Mouse (Mus musculus) heart, embryonic 13.5 days (tissue): ENCODE data around the gene Theg. TPM values are rescaled to one million over a fixed set of nuclear protein-coding genes. Genes with fewer than 3 reads are reported as not detected.

Experiments used
- ATAC-seq: fragments of 200-750 bp; cut with Nextera tagmentation; 2 replicates; pipeline ENCODE4 v1.8.0; 2017; ENCODE audit warnings: moderate TSS enrichment; ENCODE audit not compliant: insufficient number of reproducible peaks, low FRiP score, low TSS enrichment; ENCODE audit errors: extremely low read depth
- H3K27ac ChIP-seq: fragments of 300-500 bp; sonication (generic); replicated peaks from 2 replicates; pipeline ENCODE4 v1.5.1; 2015; ENCODE audit warnings: moderate library complexity, mild to moderate bottlenecking, inconsistent platforms
- H3K27me3 ChIP-seq: fragments of 300-500 bp; sonication (generic); replicated peaks from 2 replicates; pipeline ENCODE4 v1.6.1; 2015; ENCODE audit warnings: mild to moderate bottlenecking, inconsistent platforms
- H3K36me3 ChIP-seq: fragments of 300-500 bp; sonication (generic); 2 replicates; pipeline ENCODE4 v1.6.1; 2015; ENCODE audit warnings: mild to moderate bottlenecking, inconsistent platforms
- H3K4me1 ChIP-seq: fragments of 300-500 bp; sonication (generic); 2 replicates; pipeline ENCODE4 v1.6.1; 2015; ENCODE audit warnings: inconsistent platforms
- H3K4me2 ChIP-seq: fragments of 300-500 bp; sonication (generic); 2 replicates; pipeline ENCODE4 v1.6.1; 2015; ENCODE audit warnings: inconsistent platforms, mild to moderate bottlenecking, moderate library complexity
- H3K4me3 ChIP-seq: fragments of 300-500 bp; sonication (generic); 2 replicates; pipeline ENCODE4 v1.5.1; 2015; ENCODE audit warnings: moderate library complexity, mild to moderate bottlenecking, inconsistent platforms
- H3K9ac ChIP-seq: fragments of 300-500 bp; sonication (generic); 2 replicates; pipeline ENCODE4 v1.6.1; 2015; ENCODE audit warnings: inconsistent platforms, mild to moderate bottlenecking, moderate library complexity
- H3K9me3 ChIP-seq: fragments of 300-500 bp; sonication (generic); 2 replicates; pipeline ENCODE4 v1.6.1; 2016; ENCODE audit warnings: inconsistent platforms
- WGBS: fragments of 180-500 bp; shearing (Covaris S2); methylation state at CpG from one replicate; pipeline ENCODE4 v1.1.7; 2015; ENCODE audit warnings: mixed read lengths; 5-methylcytosine and 5-hydroxymethylcytosine counted together
- polyA plus RNA-seq: library from polyadenylated mRNA; unstranded; fragments of >200 nt; fragmentation: Nextera tagmentation; extraction: Ambion mirVana; gene quantifications from 2 replicates; pipeline ENCODE4 v1.2.1, GENCODE M21; 2015

Theg gene
- polyA plus RNA-seq, 1 experiment from 2014 or later = not detected

DNA sequence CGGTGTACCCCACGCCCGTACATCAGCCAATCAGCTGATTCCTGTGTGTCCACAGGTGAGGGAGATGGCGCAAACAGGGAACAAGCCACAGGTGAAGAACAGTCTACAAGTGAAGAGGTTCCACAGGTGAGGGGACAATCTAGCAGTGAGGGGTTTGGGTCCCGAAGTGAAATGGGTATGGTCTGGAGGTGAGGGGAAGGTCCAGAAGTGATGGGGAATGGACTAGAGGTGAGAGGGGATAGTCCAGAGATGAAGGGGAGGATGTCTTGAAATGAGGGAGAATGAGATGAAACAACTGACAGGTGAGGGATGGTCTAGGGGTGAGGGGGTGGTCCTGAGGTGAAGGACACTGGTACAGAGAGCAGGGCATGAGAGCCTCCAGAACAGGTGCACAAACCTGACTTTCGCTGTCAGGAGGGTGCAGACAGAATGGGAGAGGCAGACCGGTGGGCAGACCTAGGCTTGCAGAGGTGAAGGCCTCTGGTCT is 31.9 kb downstream of the Theg start:
- peak overlapping the region; percentile 98 for H3K9ac ChIP-seq
- peaks cover 8% of the 10 kb centered on the region for H3K36me3 ChIP-seq
- H3K9me3 ChIP-seq = no peaks in the 10 kb centered on the region
- ATAC-seq = no peak; the same call in 1 of the 2 replicates
- peak overlapping the region; percentile 94 for H3K4me3 ChIP-seq
- no peak overlapping the region for H3K27ac ChIP-seq
- 22% methylated on average over 7 of the region's 7 CpGs for WGBS
- no peaks in the 10 kb centered on the region for H3K27me3 ChIP-seq
- H3K4me1 ChIP-seq = peaks cover 26% of the 10 kb centered on the region
- peak overlapping the region; percentile 82 for H3K4me2 ChIP-seq

DNA sequence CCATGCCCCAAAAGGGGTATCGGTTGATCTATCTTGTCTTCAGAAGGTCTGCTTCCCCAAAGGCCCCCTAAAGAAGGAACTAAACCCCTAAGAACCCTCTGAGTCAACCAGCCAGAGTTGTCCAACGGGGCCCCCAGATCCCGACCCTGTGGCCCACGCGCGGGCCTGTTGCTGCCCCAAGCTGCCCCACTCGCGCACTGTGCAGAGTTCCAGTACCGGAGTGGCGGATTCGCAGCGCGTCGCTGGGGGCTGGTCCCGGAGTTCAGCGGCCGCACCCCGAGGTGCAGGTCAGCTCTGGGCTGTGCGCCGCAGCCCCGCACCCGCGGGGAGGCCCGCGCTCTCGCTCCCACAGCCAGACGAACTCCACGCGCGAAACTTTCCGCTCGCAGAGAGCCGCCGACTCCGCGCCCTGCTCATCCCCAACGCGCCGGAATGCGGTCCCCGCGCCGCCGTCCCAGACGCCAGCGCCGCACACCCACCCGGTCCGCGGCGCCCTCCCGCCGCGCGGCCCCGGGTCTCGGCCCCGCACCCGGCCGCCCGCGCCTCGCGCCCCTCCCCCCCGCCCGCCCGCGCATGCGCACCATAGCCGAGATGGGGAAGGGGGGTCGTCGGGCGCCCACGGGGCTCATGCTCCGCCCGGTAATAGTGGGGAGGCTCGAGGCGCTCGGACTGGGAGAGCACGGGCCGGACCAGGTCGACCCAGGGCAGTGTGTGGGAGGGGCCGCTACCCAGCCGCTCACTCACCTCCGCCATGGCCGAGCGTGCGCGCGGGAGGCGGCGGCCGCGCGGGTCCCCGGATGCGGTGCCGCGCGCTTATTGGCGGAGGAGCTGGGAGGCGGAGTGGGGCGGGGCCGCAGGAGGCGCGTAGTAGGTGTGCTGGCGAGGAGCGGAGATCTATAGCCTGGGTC is 32.5 kb downstream of the Theg start, which contains the start of gene Mier2:
Gene Mier2 (minus strand): TSS at position 870 of the 908 bp plus-strand sequence.
- no peaks in the 10 kb centered on the region for H3K27me3 ChIP-seq
- peak; percentile 65; the same call in 1 of the 2 replicates for ATAC-seq
- peak within 1 kb of the TSS; percentile 82 for H3K4me2 ChIP-seq
- H3K9ac ChIP-seq = peak within 1 kb of the TSS; percentile 98
- H3K27ac ChIP-seq = peak within 1 kb of the TSS; percentile 46; the same call in 1 of the 2 replicates
- peaks cover 26% of the 10 kb centered on the region for H3K4me1 ChIP-seq
- H3K4me3 ChIP-seq = peak within 1 kb of the TSS; percentile 94
- under 1% methylated on average over 96 of the region's 108 CpGs for WGBS
- peaks cover 15% of the 10 kb centered on the region for H3K36me3 ChIP-seq
- H3K9me3 ChIP-seq = no peaks in the 10 kb centered on the region

DNA sequence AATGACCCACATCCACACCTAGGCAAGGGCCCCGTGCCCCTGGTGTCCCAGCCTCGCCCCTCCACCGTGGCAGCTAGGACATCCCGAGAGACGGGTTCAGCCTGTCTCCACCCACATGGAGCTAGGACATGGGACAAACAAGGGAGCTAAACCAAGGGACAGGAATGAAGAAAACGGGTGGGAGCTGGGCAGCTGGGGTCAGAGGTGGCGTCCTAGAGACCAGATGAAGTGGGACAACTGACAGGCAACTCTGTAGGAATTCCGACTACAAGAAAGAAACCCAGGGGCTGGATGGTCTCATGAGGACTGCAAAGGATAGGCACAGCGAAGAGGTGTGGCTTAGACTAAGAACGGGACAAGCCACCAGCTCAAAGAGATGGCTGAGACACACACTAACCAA is 33.4 kb downstream of the Theg start:
- H3K27me3 ChIP-seq = no peaks in the 10 kb centered on the region
- H3K9me3 ChIP-seq = no peaks in the 10 kb centered on the region
- WGBS = 31% methylated on average over 10 of the region's 10 CpGs
- H3K36me3 ChIP-seq = peaks cover 24% of the 10 kb centered on the region
- H3K4me3 ChIP-seq = peak overlapping the region; percentile 94
- peak overlapping the region; percentile 82 for H3K4me2 ChIP-seq
- H3K4me1 ChIP-seq = peaks cover 26% of the 10 kb centered on the region
- H3K27ac ChIP-seq = no peak overlapping the region
- ATAC-seq = no peak
- H3K9ac ChIP-seq = peak overlapping the region; percentile 98

GRCm38 (mm10) chr10:79553176-79553575 is 34.0 kb downstream of the Theg start:
- peak overlapping the region; percentile 15 for H3K9ac ChIP-seq
- ATAC-seq = no peak
- H3K4me2 ChIP-seq = peak overlapping the region; percentile 82
- peaks cover 26% of the 10 kb centered on the region for H3K4me1 ChIP-seq
- H3K27ac ChIP-seq = no peak overlapping the region
- H3K27me3 ChIP-seq = no peaks in the 10 kb centered on the region
- peak overlapping the region; percentile 94; the same call in 1 of the 2 replicates for H3K4me3 ChIP-seq
- H3K36me3 ChIP-seq = peaks cover 29% of the 10 kb centered on the region
- no peaks in the 10 kb centered on the region for H3K9me3 ChIP-seq
- WGBS = 93% methylated on average over 6 of the region's 6 CpGs

DNA sequence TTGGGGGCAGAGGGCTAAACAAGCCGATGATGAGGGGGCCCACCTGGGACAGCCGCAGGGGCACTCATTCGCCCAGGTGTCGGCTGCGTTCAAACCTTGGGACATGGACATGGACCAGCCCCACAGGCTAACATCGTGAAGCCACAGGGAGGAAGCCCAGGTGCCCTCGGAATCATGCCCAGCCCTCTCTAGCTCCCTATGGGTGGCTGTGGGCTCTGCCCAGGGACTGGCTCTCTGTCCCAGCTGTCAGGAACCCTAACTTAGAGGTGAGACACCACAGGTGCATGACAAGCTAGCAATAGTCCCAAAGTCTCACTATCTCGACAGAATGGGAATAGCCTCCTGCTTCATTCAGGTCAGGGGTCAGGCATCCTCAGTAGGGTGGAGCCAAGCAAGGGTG is 34.6 kb downstream of the Theg start:
- WGBS = 88% methylated on average over 8 of the region's 8 CpGs
- H3K27ac ChIP-seq = no peak overlapping the region
- H3K4me2 ChIP-seq = no peak overlapping the region
- peaks cover 35% of the 10 kb centered on the region for H3K36me3 ChIP-seq
- ATAC-seq = no peak
- H3K4me3 ChIP-seq = no peak overlapping the region
- H3K4me1 ChIP-seq = peaks cover 28% of the 10 kb centered on the region
- no peak overlapping the region for H3K9ac ChIP-seq
- H3K9me3 ChIP-seq = no peaks in the 10 kb centered on the region
- H3K27me3 ChIP-seq = no peaks in the 10 kb centered on the region

GRCm38 (mm10) chr10:79550366-79550765 is 36.8 kb downstream of the Theg start:
- Histone ChIP-seq H3K4me3 (no peak overlapping the region), H3K9ac (no peak overlapping the region), H3K4me2 (no peak overlapping the region), H3K27me3 (no peaks in the 10 kb centered on the region), H3K9me3 (no peaks in the 10 kb centered on the region), H3K36me3 (peaks cover 57% of the 10 kb centered on the region), H3K4me1 (peaks cover 32% of the 10 kb centered on the region), H3K27ac (no peak overlapping the region)
- no peak for ATAC-seq
- 69% methylated on average over 9 of the region's 9 CpGs for WGBS

- Histone ChIP-seq H3K27ac (no peak overlapping the region), H3K4me1 (peaks cover 27% of the 10 kb centered on the region), H3K4me2 (no peak overlapping the region), H3K27me3 (no peaks in the 10 kb centered on the region), H3K9me3 (no peaks in the 10 kb centered on the region), H3K36me3 (peaks cover 69% of the 10 kb centered on the region), H3K4me3 (no peak overlapping the region), H3K9ac (no peak overlapping the region)
- ATAC-seq = no peak
- WGBS = 87% methylated on average over 18 of the region's 18 CpGs
Measured at GRCm38 (mm10) chr10:79548971-79549723, 38.0 kb downstream of the Theg start.

- Histone ChIP-seq H3K4me2 (no peak overlapping the region), H3K27me3 (no peaks in the 10 kb centered on the region), H3K27ac (no peak overlapping the region), H3K9ac (no peak overlapping the region), H3K4me1 (peaks cover 21% of the 10 kb centered on the region), H3K9me3 (no peaks in the 10 kb centered on the region), H3K4me3 (no peak overlapping the region), H3K36me3 (peaks cover 75% of the 10 kb centered on the region)
- no peak for ATAC-seq
- 91% methylated on average over 5 of the region's 5 CpGs for WGBS
Measured at GRCm38 (mm10) chr10:79548546-79548945, 38.6 kb downstream of the Theg start.

- WGBS = 73% methylated on average over 5 of the region's 5 CpGs
Measured at GRCm38 (mm10) chr10:79547148-79547675, 39.9 kb downstream of the Theg start.

GRCm38 (mm10) chr10:79546483-79546882 is 40.6 kb downstream of the Theg start:
- H3K27me3 ChIP-seq = no peaks in the 10 kb centered on the region
- no peak overlapping the region for H3K27ac ChIP-seq
- H3K4me3 ChIP-seq = no peak overlapping the region
- no peak overlapping the region for H3K9ac ChIP-seq
- WGBS = 86% methylated on average over 11 of the region's 11 CpGs
- no peak overlapping the region for H3K4me2 ChIP-seq
- no peak for ATAC-seq
- peaks cover 7% of the 10 kb centered on the region; the same call in 1 of the 2 replicates for H3K4me1 ChIP-seq
- peaks cover 96% of the 10 kb centered on the region for H3K36me3 ChIP-seq
- no peaks in the 10 kb centered on the region for H3K9me3 ChIP-seq

More at GRCm38 (mm10) chr10:79547148-79547675, 39.9 kb downstream of the Theg start:
- H3K27me3 ChIP-seq = no peaks in the 10 kb centered on the region
- no peaks in the 10 kb centered on the region for H3K9me3 ChIP-seq
- no peak overlapping the region for H3K9ac ChIP-seq
- H3K36me3 ChIP-seq = peaks cover 88% of the 10 kb centered on the region
- no peak overlapping the region for H3K4me2 ChIP-seq
- no peak overlapping the region for H3K27ac ChIP-seq
- no peak for ATAC-seq
- H3K4me3 ChIP-seq = no peak overlapping the region
- H3K4me1 ChIP-seq = peaks cover 7% of the 10 kb centered on the region; the same call in 1 of the 2 replicates

- no peak overlapping the region for H3K27ac ChIP-seq
- H3K9ac ChIP-seq = no peak overlapping the region
- H3K9me3 ChIP-seq = no peaks in the 10 kb centered on the region
- no peak for ATAC-seq
- no peak overlapping the region for H3K4me2 ChIP-seq
- peaks cover 100% of the 10 kb centered on the region for H3K36me3 ChIP-seq
- H3K27me3 ChIP-seq = no peaks in the 10 kb centered on the region
- H3K4me3 ChIP-seq = no peak overlapping the region
- WGBS = 85% methylated on average over 12 of the region's 12 CpGs
- peaks cover 7% of the 10 kb centered on the region; the same call in 1 of the 2 replicates for H3K4me1 ChIP-seq
Measured at GRCm38 (mm10) chr10:79545891-79546290, 41.2 kb downstream of the Theg start.
